Mouse (Mus musculus) lung, postnatal 0 days (tissue): Measurements from ENCODE around the gene Cycs. TPM values are rescaled to one million over a fixed set of nuclear protein-coding genes. Genes with fewer than 3 reads are reported as not detected.
"Not testable (repeated sequence)": the region's sequence is repeated elsewhere in the genome, so short reads cannot be mapped to it uniquely, and the experiment has no call there.

Experiments
- ATAC-seq: fragments of 200-750 bp; cut with Nextera tagmentation; 2 replicates; pipeline ENCODE4 v1.8.0; 2017; ENCODE audit warnings: moderate library complexity
- DNase-seq: peaks from one replicate; pipeline ENCODE4 v3.0.0-alpha.2; 2016; ENCODE audit warnings: low spot score
- H3K27ac ChIP-seq: fragments of 300-500 bp; sonication (generic); 2 replicates; pipeline ENCODE4 v1.5.1; 2014; ENCODE audit warnings: antibody characterized with exemption, mild to moderate bottlenecking, low read length, mixed read lengths
- H3K27me3 ChIP-seq: fragments of 300-500 bp; sonication (generic); replicated peaks from 2 replicates; pipeline ENCODE4 v1.6.1; 2014; ENCODE audit warnings: low read length, mixed read lengths; ENCODE audit not compliant: insufficient read depth
- H3K36me3 ChIP-seq: fragments of 300-500 bp; sonication (generic); 2 replicates; pipeline ENCODE4 v1.6.1; 2014; ENCODE audit warnings: low read length, mixed read lengths; ENCODE audit not compliant: insufficient read depth
- H3K4me1 ChIP-seq: fragments of 300-500 bp; sonication (generic); 2 replicates; pipeline ENCODE4 v1.6.1; 2014; ENCODE audit warnings: antibody characterized with exemption, low read depth, low read length, mixed read lengths; ENCODE audit not compliant: insufficient read depth
- H3K4me2 ChIP-seq: fragments of 300-500 bp; sonication (generic); replicated peaks from 2 replicates; pipeline ENCODE4 v1.6.1; 2014; ENCODE audit warnings: low read depth, mild to moderate bottlenecking, low read length, moderate library complexity, mixed read lengths
- H3K4me3 ChIP-seq: fragments of 300-500 bp; sonication (generic); 2 replicates; pipeline ENCODE4 v1.5.1; 2014; ENCODE audit warnings: low read depth, low read length
- H3K9ac ChIP-seq: fragments of 300-500 bp; sonication (generic); replicated peaks from 2 replicates; pipeline ENCODE4 v1.6.1; 2014; ENCODE audit warnings: low read depth, mild to moderate bottlenecking
- H3K9me3 ChIP-seq: fragments of 300-500 bp; sonication (generic); 2 replicates; pipeline ENCODE4 v1.6.1; 2016; ENCODE audit warnings: low read length, mixed read lengths
- CTCF ChIP-seq: IDR thresholded peaks from 2 replicates; pipeline ENCODE4 v1.5.1; 2016; ENCODE audit warnings: antibody characterized with exemption, mild to moderate bottlenecking
- EP300 ChIP-seq: IDR thresholded peaks from 2 replicates; pipeline ENCODE4 v1.6.1; 2016; ENCODE audit warnings: antibody characterized with exemption, mild to moderate bottlenecking, control low read depth
- WGBS: fragments of 180-500 bp; shearing (Covaris S2); extraction: QIAGEN DNeasy Blood & Tissue Kit; methylation state at CpG from one replicate; pipeline ENCODE4 v1.1.7; 2014; 5-methylcytosine and 5-hydroxymethylcytosine counted together
- polyA plus RNA-seq: library from polyadenylated mRNA; unstranded; fragments of >200 nt; fragmentation: Nextera tagmentation; extraction: Ambion mirVana; gene quantifications from 2 replicates; pipeline ENCODE4 v1.2.1, GENCODE M21; 2015

The Cycs gene
- polyA plus RNA-seq, 1 experiment from 2014 or later = 39.3 TPM

DNA sequence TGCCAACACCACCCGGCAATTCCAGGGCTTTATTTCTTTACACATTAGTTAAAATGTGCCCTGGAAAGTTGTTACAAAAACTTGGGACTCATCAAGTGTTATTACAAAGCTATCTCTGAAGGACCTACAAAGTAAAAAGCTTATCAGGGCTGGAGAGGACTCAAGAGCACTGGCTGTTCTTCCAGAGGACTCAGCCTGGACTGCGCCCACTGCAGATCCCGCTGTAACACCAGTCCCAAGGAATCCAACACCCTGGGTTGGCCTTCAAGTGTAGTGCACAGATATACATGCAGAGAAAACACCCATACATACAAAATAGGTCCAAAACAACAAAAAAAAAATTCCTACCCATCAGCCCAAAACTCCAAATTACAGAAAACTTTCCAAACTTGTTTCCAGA is 2.7 kb downstream of the Cycs start:
- no peak overlapping the region for H3K9ac ChIP-seq
- H3K4me1 ChIP-seq = peaks cover 4% of the 10 kb centered on the region; the same call in 1 of the 2 replicates
- H3K27ac ChIP-seq = no peak overlapping the region
- no peaks in the 10 kb centered on the region for H3K9me3 ChIP-seq
- H3K4me2 ChIP-seq = no peak overlapping the region
- 67% methylated on average over 3 of the region's 3 CpGs for WGBS
- no peak overlapping the region for H3K4me3 ChIP-seq
- H3K36me3 ChIP-seq = no peaks in the 10 kb centered on the region
- TF ChIP-seq CTCF (no peak), EP300 (no peak)
- DNase-seq = no peak
- H3K27me3 ChIP-seq = no peaks in the 10 kb centered on the region
- no peak for ATAC-seq

- DNase-seq (no peak), ATAC-seq (no peak)
- TF ChIP-seq CTCF (no peak), EP300 (no peak)
- Histone ChIP-seq H3K4me3 (no peak overlapping the region), H3K4me1 (peaks cover 4% of the 10 kb centered on the region; the same call in 1 of the 2 replicates), H3K36me3 (no peaks in the 10 kb centered on the region), H3K27me3 (no peaks in the 10 kb centered on the region), H3K27ac (no peak overlapping the region), H3K4me2 (no peak overlapping the region), H3K9ac (no peak overlapping the region), H3K9me3 (no peaks in the 10 kb centered on the region)
- WGBS = 85% methylated on average over 4 of the region's 4 CpGs
Measured at GRCm38 (mm10) chr6:50562421-50562820, 3.9 kb downstream of the Cycs start.

GRCm38 (mm10) chr6:50560776-50561175 is 5.6 kb downstream of the Cycs start:
- Histone ChIP-seq H3K9ac (no peak overlapping the region), H3K4me3 (no peak overlapping the region), H3K9me3 (no peaks in the 10 kb centered on the region), H3K4me1 (peaks cover 3% of the 10 kb centered on the region; the same call in 1 of the 2 replicates), H3K27ac (no peak overlapping the region), H3K27me3 (no peaks in the 10 kb centered on the region), H3K36me3 (no peaks in the 10 kb centered on the region), H3K4me2 (no peak overlapping the region)
- DNase-seq (no peak), ATAC-seq (no peak)
- TF ChIP-seq EP300 (no peak), CTCF (no peak)
- 93% methylated on average over 1 of the region's 1 CpGs for WGBS

GRCm38 (mm10) chr6:50558877-50559276 is 7.5 kb downstream of the Cycs start:
- Histone ChIP-seq H3K4me1 (no peaks in the 10 kb centered on the region), H3K4me2 (no peak overlapping the region), H3K27me3 (no peaks in the 10 kb centered on the region), H3K9me3 (no peaks in the 10 kb centered on the region), H3K36me3 (no peaks in the 10 kb centered on the region), H3K9ac (no peak overlapping the region), H3K27ac (no peak overlapping the region), H3K4me3 (no peak overlapping the region)
- WGBS = 75% methylated on average over 4 of the region's 4 CpGs
- TF ChIP-seq EP300 (no peak), CTCF (no peak)
- ATAC-seq (no peak), DNase-seq (no peak)

- H3K36me3 ChIP-seq = no peaks in the 10 kb centered on the region
- DNase-seq (no peak), ATAC-seq (no peak)
- no peak overlapping the region for H3K27ac ChIP-seq
- no peaks in the 10 kb centered on the region for H3K27me3 ChIP-seq
- H3K9me3 ChIP-seq = no peaks in the 10 kb centered on the region
- H3K4me1 ChIP-seq = no peaks in the 10 kb centered on the region
- H3K4me3 ChIP-seq = no peak overlapping the region
- no peak overlapping the region for H3K9ac ChIP-seq
- 84% methylated on average over 6 of the region's 6 CpGs for WGBS
- TF ChIP-seq CTCF (peak; percentile 29; the same call in 1 of the 2 replicates), EP300 (no peak)
- no peak overlapping the region for H3K4me2 ChIP-seq
Measured at GRCm38 (mm10) chr6:50557566-50557965, 8.8 kb downstream of the Cycs start.

GRCm38 (mm10) chr6:50554223-50554622 is 12.1 kb downstream of the Cycs start:
- not testable (repeated sequence) for H3K27me3 ChIP-seq, H3K36me3 ChIP-seq, H3K4me2 ChIP-seq, DNase-seq, H3K4me3 ChIP-seq, H3K9ac ChIP-seq, ATAC-seq, H3K9me3 ChIP-seq, H3K27ac ChIP-seq, H3K4me1 ChIP-seq
- WGBS = 57% methylated on average over 2 of the region's 2 CpGs

- no peaks in the 10 kb centered on the region for H3K4me1 ChIP-seq
- 42% methylated on average over 5 of the region's 5 CpGs for WGBS
Measured at GRCm38 (mm10) chr6:50552881-50553518, 13.3 kb downstream of the Cycs start.

More at GRCm38 (mm10) chr6:50552881-50553518, 13.3 kb downstream of the Cycs start:
- Histone ChIP-seq H3K9ac (no peak overlapping the region), H3K4me2 (no peak overlapping the region), H3K27ac (no peak overlapping the region), H3K9me3 (no peaks in the 10 kb centered on the region), H3K4me3 (no peak overlapping the region), H3K27me3 (no peaks in the 10 kb centered on the region), H3K36me3 (no peaks in the 10 kb centered on the region)
- no peak for TF ChIP-seq CTCF
- TF ChIP-seq EP300 = no peak
- DNase-seq (no peak), ATAC-seq (no peak)
